Mouse (Mus musculus) ES-E14 (cell line): ENCODE measurements around the gene Adh5. TPM values are rescaled to one million over a fixed set of nuclear protein-coding genes. Genes with fewer than 3 reads are reported as not detected.

Source experiments
- DNase-seq: peaks from one replicate; pipeline ENCODE4 v3.0.0-alpha.2; 2013; ENCODE audit warnings: low read depth, low spot score
- H3K27ac ChIP-seq: 2 replicates; pipeline ENCODE4 v1.5.1; 2012; ENCODE audit warnings: low read depth, mild to moderate bottlenecking, low read length, moderate library complexity, mixed read lengths; ENCODE audit not compliant: poor library complexity, insufficient read depth, severe bottlenecking
- H3K36me3 ChIP-seq: 2 replicates; pipeline ENCODE4 v1.6.1; 2012; ENCODE audit warnings: mild to moderate bottlenecking, low read length, moderate library complexity, mixed read lengths; ENCODE audit not compliant: control insufficient read depth, poor library complexity, insufficient read depth, severe bottlenecking
- H3K4me1 ChIP-seq, 2 experiments: fragments of 150-350 bp in 1 of 2; sonication (generic) in 1 of 2; 2 replicates each; pipeline ENCODE4 v1.6.1; 2012; ENCODE audit warnings: low read length in 2 of 2, mild to moderate bottlenecking in 1 of 2, mixed read lengths in 1 of 2; ENCODE audit not compliant: control insufficient read depth in 2 of 2, insufficient read depth in 2 of 2, poor library complexity in 1 of 2
- H3K4me3 ChIP-seq, 2 experiments: fragments of 150-350 bp in 1 of 2; sonication (generic) in 1 of 2; 2 replicates each; pipeline ENCODE4 v1.5.1; 2012; ENCODE audit warnings: low read length in 2 of 2, low read depth in 1 of 2, mild to moderate bottlenecking in 1 of 2, mixed read lengths in 1 of 2; ENCODE audit not compliant: insufficient read depth in 1 of 2, poor library complexity in 1 of 2, severe bottlenecking in 1 of 2
- H3K9ac ChIP-seq: 2 replicates; pipeline ENCODE4 v1.6.1; 2012; ENCODE audit warnings: low read depth, mild to moderate bottlenecking, low read length, mixed read lengths; ENCODE audit not compliant: poor library complexity, insufficient read depth, severe bottlenecking
- H3K9me3 ChIP-seq: fragments of 150-350 bp; sonication (generic); 2 replicates; pipeline ENCODE4 v1.6.1; 2012; ENCODE audit warnings: low read depth, mild to moderate bottlenecking, low read length; ENCODE audit not compliant: control insufficient read depth, insufficient read depth
- CHD2 ChIP-seq: IDR thresholded peaks from 2 replicates; pipeline ENCODE4 v1.6.1; 2014; ENCODE audit warnings: mild to moderate bottlenecking, low read depth, low read length, inconsistent platforms
- HCFC1 ChIP-seq: IDR thresholded peaks from 2 replicates; pipeline ENCODE4 v1.6.1; 2012; ENCODE audit warnings: low read length, inconsistent platforms, borderline replicate concordance; ENCODE audit not compliant: insufficient read depth
- MAFK ChIP-seq: IDR thresholded peaks from 2 replicates; pipeline ENCODE4 v1.6.1; 2014; ENCODE audit warnings: mild to moderate bottlenecking, low read depth, low read length, inconsistent platforms; ENCODE audit not compliant: insufficient read depth
- ZC3H11A ChIP-seq: IDR thresholded peaks from 2 replicates; pipeline ENCODE4 v1.6.1; 2012; ENCODE audit warnings: low read depth, mild to moderate bottlenecking, inconsistent platforms, low read length, borderline replicate concordance
- ZNF384 ChIP-seq: IDR thresholded peaks from 2 replicates; pipeline ENCODE4 v1.6.1; 2012; ENCODE audit warnings: low read depth, low read length, inconsistent platforms
- in situ Hi-C, 2 experiments: fragments of 600-800 bp; cut with MboI; formaldehyde crosslinking; loops; one replicate each; pipeline ENCODE4 v1.15.1; 2025; ENCODE audit warnings: low sequenced_read_pairs in 2 of 2, inconsistent platforms in 1 of 2; ENCODE audit not compliant: unreplicated experiment in 2 of 2
- total RNA-seq: library from RNA; depleted of rRNA; stranded (reverse); fragments of 300-350 nt; gene quantifications from 2 replicates; pipeline ENCODE4 v1.2.3, GENCODE M21; 2012

Adh5 gene
- total RNA-seq, 1 experiment: 245 TPM

- DNase-seq: no peak
- in situ Hi-C loops: no loop called here
- peak overlapping the region; percentile 95 to 99 for H3K4me3 ChIP-seq
- peaks cover 5% of the 10 kb centered on the region; the same call in 1 of the 2 replicates for H3K36me3 ChIP-seq
- no peak for TF ChIP-seq CHD2
- no peak for TF ChIP-seq ZNF384
- TF ChIP-seq ZC3H11A: no peak
- no peak for TF ChIP-seq MAFK
- TF ChIP-seq HCFC1: no peak
- peak overlapping the region; percentile 96 for H3K9ac ChIP-seq
- no peaks in the 10 kb centered on the region for H3K9me3 ChIP-seq
- no peak overlapping the region; the same call in 1 of the 2 replicates for H3K27ac ChIP-seq
- peaks cover 0 to 4% of the 10 kb centered on the region in 2 experiments; a peak in 1 of 4 replicates for H3K4me1 ChIP-seq
These were observed 45.9 kb downstream of the Adh5 start for GRCm38 (mm10) chr3:138488584-138489326.

DNA sequence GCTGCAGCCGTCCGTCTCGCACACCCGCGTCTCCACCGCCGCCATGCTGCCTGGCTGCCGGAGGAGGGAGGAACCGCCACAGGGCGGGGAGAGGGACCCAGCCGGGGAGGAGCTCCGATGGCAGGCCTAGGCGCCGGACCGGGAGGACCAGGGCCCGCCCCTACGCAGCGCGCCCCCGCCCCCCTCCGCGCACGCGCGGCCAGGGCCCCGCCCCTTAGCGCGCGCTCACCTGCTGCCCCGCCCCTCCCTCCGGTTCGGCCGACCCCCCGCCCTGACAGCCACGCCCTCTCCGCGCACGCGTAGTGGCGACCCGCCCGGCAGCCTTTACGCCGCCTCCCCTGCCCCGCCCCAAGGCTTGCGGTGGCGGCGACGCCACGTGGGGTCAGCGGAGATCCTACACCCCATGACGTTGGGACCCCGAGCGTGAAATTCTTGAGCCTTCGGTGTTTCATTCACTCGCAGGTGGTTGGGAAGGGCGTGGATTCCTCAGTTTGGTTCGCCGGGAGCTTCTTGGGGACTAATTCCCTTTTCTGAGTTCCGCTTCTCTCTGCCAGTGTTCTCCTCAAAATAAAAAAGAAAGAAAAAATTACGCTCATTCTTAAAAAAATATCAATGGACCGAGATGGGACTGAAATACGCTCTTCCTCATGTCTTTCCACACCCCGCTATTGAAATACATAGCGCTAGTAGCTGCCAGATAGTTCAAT lies 46.6 kb downstream of the Adh5 start, which contains the start of gene Metap1:
Metap1 (minus strand) TSS at position 189 of the 707 bp plus-strand sequence.
- Histone ChIP-seq H3K9me3 (no peaks in the 10 kb centered on the region), H3K4me1 (peaks cover 0 to 4% of the 10 kb centered on the region in 2 experiments; a peak in 1 of 4 replicates), H3K9ac (peak within 1 kb of the TSS; percentile 96), H3K27ac (no peak within 1 kb of the TSS; the same call in none of the 2 replicates), H3K4me3 (peak within 1 kb of the TSS; percentile 95 to 99), H3K36me3 (peaks cover 5% of the 10 kb centered on the region; the same call in 1 of the 2 replicates)
- in situ Hi-C loops: no loop called here
- no peak for TF ChIP-seq CHD2
- TF ChIP-seq HCFC1: 0 out of 2 replicates have a peak, but pooled peaks have one; percentile 47
- no peak for TF ChIP-seq ZNF384
- DNase-seq: peak; percentile 77

GRCm38 (mm10) chr3:138490034-138490337 lies 47.1 kb downstream of the Adh5 start:
- H3K9ac ChIP-seq: peak overlapping the region; percentile 84; the same call in 1 of the 2 replicates
- H3K27ac ChIP-seq: no peak overlapping the region
- peaks cover 0 to 4% of the 10 kb centered on the region in 2 experiments; a peak in 1 of 4 replicates for H3K4me1 ChIP-seq
- in situ Hi-C loops: no loop called here
- no peaks in the 10 kb centered on the region for H3K9me3 ChIP-seq
- H3K36me3 ChIP-seq: peaks cover 2% of the 10 kb centered on the region; the same call in 1 of the 2 replicates
- no peak for DNase-seq
- no peak for TF ChIP-seq MAFK
- no peak for TF ChIP-seq HCFC1
- TF ChIP-seq ZC3H11A: no peak
- TF ChIP-seq ZNF384: no peak
- TF ChIP-seq CHD2: no peak
- H3K4me3 ChIP-seq: peak overlapping the region; percentile 77 to 88

DNA sequence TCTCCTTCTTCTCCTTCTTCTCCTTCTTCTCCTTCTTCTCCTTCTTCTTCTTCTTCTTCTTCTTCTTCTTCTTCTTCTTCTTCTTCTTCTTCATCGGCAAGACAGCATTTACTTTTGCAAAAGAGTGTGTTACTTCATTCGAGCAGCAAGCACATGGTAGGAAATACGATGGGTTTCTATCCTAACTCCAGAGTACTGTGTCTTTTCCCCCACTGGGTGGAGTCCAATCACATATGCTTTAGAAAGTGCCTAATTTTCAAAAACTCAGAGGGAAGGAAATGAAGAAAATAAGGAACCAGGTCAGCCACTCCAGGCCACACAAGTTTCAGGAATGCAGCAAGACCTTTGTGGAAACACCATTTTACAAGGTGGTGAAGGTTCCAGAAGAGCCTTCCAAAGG lies 50.8 kb downstream of the Adh5 start:
- H3K4me3 ChIP-seq: no peak overlapping the region
- no peak overlapping the region for H3K9ac ChIP-seq
- no peaks in the 10 kb centered on the region for H3K4me1 ChIP-seq
- no peaks in the 10 kb centered on the region for H3K36me3 ChIP-seq
- DNase-seq: no peak
- TF ChIP-seq CHD2 (no peak), HCFC1 (no peak)
- no peak overlapping the region for H3K27ac ChIP-seq
- H3K9me3 ChIP-seq: no peaks in the 10 kb centered on the region
- in situ Hi-C loops: no loop called here
